Mouse (Mus musculus): Measurements from ENCODE around the gene Fcrlb.

DNA sequence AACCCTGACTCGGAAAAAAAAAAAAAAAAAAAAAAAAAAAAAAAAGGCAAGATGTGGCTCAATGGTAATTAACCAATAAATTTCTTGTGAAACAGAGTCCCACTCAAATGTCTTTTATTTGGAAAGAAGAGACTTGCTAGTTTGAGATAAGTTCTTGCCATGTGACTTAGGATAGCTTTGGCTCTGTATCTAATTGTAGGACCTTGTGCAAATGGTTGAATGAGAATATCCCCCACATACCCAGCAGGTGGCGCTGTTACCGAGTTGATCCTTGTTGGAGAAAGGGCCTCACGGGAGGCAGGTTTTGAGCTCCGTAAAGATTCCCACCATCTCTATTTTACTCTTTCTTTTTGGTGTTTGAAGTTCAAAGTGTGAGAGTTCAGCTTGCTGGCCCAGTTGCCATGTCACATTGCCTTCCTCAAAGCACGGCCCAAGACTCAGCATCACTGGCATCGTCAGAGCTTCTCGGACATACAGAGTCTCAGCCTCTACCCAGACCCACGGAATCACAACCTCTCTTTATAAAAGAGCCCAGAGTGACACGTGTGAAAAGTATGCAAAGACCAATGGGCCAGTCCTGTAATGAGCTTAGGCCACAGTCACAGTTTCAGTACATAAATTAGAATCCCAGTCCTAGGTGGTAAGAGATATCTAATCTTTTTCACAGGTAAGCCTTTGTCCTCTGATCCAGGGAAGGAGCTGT, 11.1 kb downstream of the Fcrlb start:
- TF ChIP-seq CTCF (IDR thresholded peaks at IDR 0.05; ENCODE audit: low read depth) (peak; percentile 84), EP300 (IDR thresholded peaks at IDR 0.05; ENCODE audit: low read depth) (no peak)

Data from heart, postnatal 0 days (tissue).